Mouse (Mus musculus) forebrain, embryonic 16.5 days (tissue): ENCODE data around the gene Trit1. TPM values are rescaled to one million over a fixed set of nuclear protein-coding genes. Genes with fewer than 3 reads are reported as not detected.

ENCODE experiments used
- ATAC-seq: fragments of 200-750 bp; cut with Nextera tagmentation; 2 replicates; pipeline ENCODE4 v1.8.0; 2017; ENCODE audit warnings: mild to moderate bottlenecking, moderate library complexity
- H3K27ac ChIP-seq: fragments of 300-500 bp; sonication (generic); 2 replicates; pipeline ENCODE4 v1.5.1; 2014; ENCODE audit warnings: low read length, control low read depth
- H3K27me3 ChIP-seq: fragments of 300-500 bp; sonication (generic); replicated peaks from 2 replicates; pipeline ENCODE4 v1.6.1; 2014; ENCODE audit warnings: low read length; ENCODE audit not compliant: control insufficient read depth, insufficient read depth
- H3K36me3 ChIP-seq: fragments of 300-500 bp; sonication (generic); 2 replicates; pipeline ENCODE4 v1.6.1; 2014; ENCODE audit not compliant: control insufficient read depth, insufficient read depth
- H3K4me1 ChIP-seq: fragments of 300-500 bp; sonication (generic); replicated peaks from 2 replicates; pipeline ENCODE4 v1.6.1; 2014; ENCODE audit warnings: low read length; ENCODE audit not compliant: control insufficient read depth, insufficient read depth
- H3K4me2 ChIP-seq: fragments of 300-500 bp; sonication (generic); 2 replicates; pipeline ENCODE4 v1.6.1; 2014; ENCODE audit warnings: mild to moderate bottlenecking, low read length, control low read depth
- H3K4me3 ChIP-seq: fragments of 300-500 bp; sonication (generic); replicated peaks from 2 replicates; pipeline ENCODE4 v1.5.1; 2014; ENCODE audit warnings: mild to moderate bottlenecking, low read length, control low read depth
- H3K9ac ChIP-seq: fragments of 300-500 bp; sonication (generic); replicated peaks from 2 replicates; pipeline ENCODE4 v1.6.1; 2014; ENCODE audit warnings: low read depth, low read length, control low read depth
- H3K9me3 ChIP-seq: fragments of 300-500 bp; sonication (generic); 2 replicates; pipeline ENCODE4 v1.6.1; 2016; ENCODE audit warnings: low read length; ENCODE audit not compliant: control insufficient read depth
- WGBS: fragments of 180-500 bp; shearing (Covaris S2); extraction: QIAGEN DNeasy Blood & Tissue Kit; methylation state at CpG from one replicate; pipeline ENCODE4 v1.1.7; 2014; 5-methylcytosine and 5-hydroxymethylcytosine counted together
- polyA plus RNA-seq: library from polyadenylated mRNA; unstranded; fragments of >200 nt; fragmentation: Nextera tagmentation; extraction: Ambion mirVana; gene quantifications from 2 replicates; pipeline ENCODE4 v1.2.1, GENCODE M21; 2015

Gene Trit1
- polyA plus RNA-seq, 1 experiment from 2014 or later = 34.1 TPM

- ATAC-seq = no peak
- no peaks in the 10 kb centered on the region for H3K9me3 ChIP-seq
- WGBS = 96% methylated on average over 13 of the region's 13 CpGs
- no peak overlapping the region for H3K4me2 ChIP-seq
- no peak overlapping the region for H3K9ac ChIP-seq
- no peak overlapping the region for H3K27ac ChIP-seq
- H3K4me1 ChIP-seq = no peaks in the 10 kb centered on the region
- H3K36me3 ChIP-seq = peaks cover 10% of the 10 kb centered on the region
- H3K27me3 ChIP-seq = no peaks in the 10 kb centered on the region
- H3K4me3 ChIP-seq = no peak overlapping the region
Measured at GRCm38 (mm10) chr4:123026161-123026560, 9.8 kb downstream of the Trit1 start.

DNA sequence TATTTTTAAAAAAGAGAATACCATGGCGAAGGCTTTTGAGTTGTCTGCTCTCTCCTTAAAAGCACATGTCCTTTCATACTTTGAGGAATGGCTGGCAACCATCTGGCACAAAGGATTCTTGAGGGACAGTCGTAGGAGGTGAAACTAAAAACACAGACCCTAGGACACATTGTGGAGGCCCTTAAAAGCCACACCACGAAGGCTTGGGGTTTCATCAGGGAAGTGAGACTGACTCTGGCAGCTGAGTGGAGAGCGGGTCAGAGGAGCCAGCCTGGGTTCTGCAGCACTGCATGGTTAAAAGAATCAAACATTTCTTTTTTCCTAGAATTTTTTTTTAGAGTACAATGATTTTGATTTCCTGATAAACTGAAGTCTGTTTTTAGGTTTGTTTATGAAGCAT is 10.2 kb downstream of the Trit1 start:
- 81% methylated on average over 4 of the region's 4 CpGs for WGBS
- Histone ChIP-seq H3K9ac (no peak overlapping the region), H3K36me3 (peaks cover 14% of the 10 kb centered on the region), H3K4me2 (no peak overlapping the region), H3K4me3 (no peak overlapping the region), H3K27ac (no peak overlapping the region), H3K27me3 (no peaks in the 10 kb centered on the region), H3K4me1 (no peaks in the 10 kb centered on the region), H3K9me3 (no peaks in the 10 kb centered on the region)
- ATAC-seq = no peak

DNA sequence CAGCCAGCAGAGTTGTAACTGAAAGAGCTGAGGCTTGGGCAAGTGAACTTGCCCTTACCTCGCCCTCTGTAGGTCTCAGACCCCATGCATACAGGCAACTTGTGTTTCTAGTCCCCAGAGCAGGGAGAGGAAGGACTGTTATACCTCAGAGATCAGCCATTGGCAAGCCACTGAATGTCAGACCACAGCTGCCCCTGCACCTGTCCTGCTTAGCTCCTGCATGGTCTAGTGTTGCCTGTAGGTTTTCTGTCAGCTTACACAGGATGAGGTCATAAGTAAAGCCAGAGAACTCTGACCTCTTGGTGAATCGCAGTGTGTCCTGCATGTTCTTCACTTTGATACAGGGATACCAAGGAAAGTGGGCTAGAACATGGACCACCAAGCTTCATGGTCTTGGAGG is 18.4 kb downstream of the Trit1 start:
- H3K4me2 ChIP-seq = no peak overlapping the region
- no peak overlapping the region for H3K27ac ChIP-seq
- 86% methylated on average over 2 of the region's 2 CpGs for WGBS
- no peak overlapping the region for H3K9ac ChIP-seq
- H3K4me1 ChIP-seq = peaks cover 7% of the 10 kb centered on the region; the same call in 1 of the 2 replicates
- no peak overlapping the region for H3K4me3 ChIP-seq
- peaks cover 18% of the 10 kb centered on the region for H3K36me3 ChIP-seq
- H3K27me3 ChIP-seq = no peaks in the 10 kb centered on the region
- ATAC-seq = no peak
- peaks cover 3% of the 10 kb centered on the region; the same call in 1 of the 2 replicates for H3K9me3 ChIP-seq

GRCm38 (mm10) chr4:123035636-123036035 is 19.2 kb downstream of the Trit1 start:
- WGBS = 95% methylated on average over 2 of the region's 2 CpGs
- no peak overlapping the region for H3K4me2 ChIP-seq
- H3K27ac ChIP-seq = no peak overlapping the region
- H3K9ac ChIP-seq = no peak overlapping the region
- no peaks in the 10 kb centered on the region for H3K27me3 ChIP-seq
- H3K9me3 ChIP-seq = peaks cover 3% of the 10 kb centered on the region; the same call in 1 of the 2 replicates
- H3K36me3 ChIP-seq = peaks cover 18% of the 10 kb centered on the region
- no peak for ATAC-seq
- no peak overlapping the region for H3K4me3 ChIP-seq
- H3K4me1 ChIP-seq = peaks cover 7% of the 10 kb centered on the region; the same call in 1 of the 2 replicates

DNA sequence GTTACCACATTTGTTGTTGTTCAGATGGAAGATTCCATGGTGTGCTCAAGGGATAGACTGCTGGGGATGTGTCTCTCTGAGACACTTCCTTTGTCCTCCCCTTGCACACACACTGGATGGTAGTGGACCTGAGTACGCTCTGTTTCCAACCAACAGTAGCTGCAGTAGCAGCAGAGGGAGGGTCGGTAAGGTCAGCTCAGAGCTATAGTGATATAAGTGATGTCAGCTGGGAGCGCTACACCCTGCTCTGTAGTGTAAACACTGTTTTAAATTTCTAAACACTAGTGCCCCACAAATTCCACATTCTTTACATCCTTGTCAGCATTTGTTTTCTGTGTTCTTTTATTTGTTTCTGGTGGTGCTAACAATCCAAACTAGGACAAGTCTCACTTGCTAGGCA is 20.3 kb downstream of the Trit1 start:
- Histone ChIP-seq H3K4me2 (no peak overlapping the region), H3K4me1 (peaks cover 7% of the 10 kb centered on the region; the same call in 1 of the 2 replicates), H3K27me3 (no peaks in the 10 kb centered on the region), H3K9ac (no peak overlapping the region), H3K9me3 (peaks cover 3% of the 10 kb centered on the region; the same call in 1 of the 2 replicates), H3K4me3 (no peak overlapping the region), H3K27ac (no peak overlapping the region), H3K36me3 (peaks cover 10% of the 10 kb centered on the region; the same call in 1 of the 2 replicates)
- 76% methylated on average over 3 of the region's 3 CpGs for WGBS
- no peak for ATAC-seq

GRCm38 (mm10) chr4:123041131-123041530 is 24.7 kb downstream of the Trit1 start:
- 95% methylated on average over 6 of the region's 6 CpGs for WGBS
- no peak for ATAC-seq
- no peaks in the 10 kb centered on the region for H3K27me3 ChIP-seq
- peaks cover 6% of the 10 kb centered on the region; the same call in 1 of the 2 replicates for H3K36me3 ChIP-seq
- H3K4me1 ChIP-seq = peaks cover 7% of the 10 kb centered on the region; the same call in 1 of the 2 replicates
- no peak overlapping the region for H3K27ac ChIP-seq
- H3K9ac ChIP-seq = no peak overlapping the region
- no peak overlapping the region for H3K4me2 ChIP-seq
- no peak overlapping the region for H3K4me3 ChIP-seq
- H3K9me3 ChIP-seq = no peaks in the 10 kb centered on the region

DNA sequence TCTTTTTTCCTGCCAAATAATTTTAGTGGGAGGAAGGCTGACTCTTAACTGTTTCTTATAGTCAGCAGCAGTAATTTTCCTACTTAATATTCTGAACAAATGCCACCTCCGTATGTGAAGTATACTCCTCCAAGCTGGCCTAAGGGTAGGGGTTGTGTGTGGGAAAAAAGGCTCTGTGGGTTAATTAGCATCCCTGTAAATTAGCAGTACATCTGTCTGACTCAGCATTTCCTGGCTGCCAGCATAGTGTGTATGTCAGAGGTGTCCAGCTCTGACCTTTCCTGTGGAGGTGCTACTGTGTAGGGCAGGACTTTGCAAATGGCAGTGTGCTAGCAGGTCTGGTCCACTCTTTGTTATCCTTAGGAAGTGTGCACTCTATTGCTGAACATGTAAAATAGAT is 27.5 kb downstream of the Trit1 start:
- Histone ChIP-seq H3K27me3 (no peaks in the 10 kb centered on the region), H3K36me3 (peaks cover 9% of the 10 kb centered on the region; the same call in 1 of the 2 replicates), H3K9me3 (no peaks in the 10 kb centered on the region), H3K4me1 (peaks cover under 1% of the 10 kb centered on the region; the same call in 1 of the 2 replicates), H3K27ac (no peak overlapping the region), H3K4me3 (no peak overlapping the region), H3K4me2 (no peak overlapping the region), H3K9ac (no peak overlapping the region)
- peak; percentile 33; the same call in 1 of the 2 replicates for ATAC-seq
- WGBS = 6% methylated on average over 1 of the region's 1 CpGs

DNA sequence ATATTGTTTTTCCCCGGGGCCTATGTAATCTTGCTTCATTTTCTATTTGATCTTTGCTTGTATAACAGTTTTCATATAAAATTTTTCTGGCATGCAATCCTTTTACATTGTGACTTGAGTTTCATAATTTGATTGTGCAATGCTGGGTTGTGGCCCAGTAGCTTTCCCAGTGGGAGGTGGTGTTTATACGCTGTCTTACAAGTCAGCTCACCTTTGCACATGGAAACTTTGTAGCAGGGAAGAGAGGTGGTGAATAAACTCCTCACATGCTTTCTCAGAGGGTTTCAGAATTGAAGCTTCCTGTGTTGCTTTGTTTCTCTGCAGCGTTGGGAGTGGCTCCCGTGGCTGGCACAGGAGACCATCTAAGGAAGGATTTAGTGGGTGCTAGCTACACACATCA is 28.4 kb downstream of the Trit1 start:
- peaks cover 8% of the 10 kb centered on the region; the same call in 1 of the 2 replicates for H3K4me1 ChIP-seq
- no peaks in the 10 kb centered on the region for H3K27me3 ChIP-seq
- no peaks in the 10 kb centered on the region for H3K9me3 ChIP-seq
- no peak overlapping the region for H3K4me2 ChIP-seq
- H3K27ac ChIP-seq = no peak overlapping the region
- peaks cover 9% of the 10 kb centered on the region; the same call in 1 of the 2 replicates for H3K36me3 ChIP-seq
- no peak overlapping the region for H3K4me3 ChIP-seq
- 93% methylated on average over 4 of the region's 4 CpGs for WGBS
- no peak overlapping the region for H3K9ac ChIP-seq
- no peak for ATAC-seq

- Histone ChIP-seq H3K9ac (no peak overlapping the region), H3K9me3 (no peaks in the 10 kb centered on the region), H3K4me3 (no peak overlapping the region), H3K27ac (no peak overlapping the region), H3K27me3 (no peaks in the 10 kb centered on the region), H3K4me1 (peaks cover 19% of the 10 kb centered on the region), H3K36me3 (peaks cover 9% of the 10 kb centered on the region; the same call in 1 of the 2 replicates), H3K4me2 (no peak overlapping the region)
- ATAC-seq = no peak
- 72% methylated on average over 3 of the region's 3 CpGs for WGBS
Measured at GRCm38 (mm10) chr4:123046300-123046699, 29.9 kb downstream of the Trit1 start.
